Mouse (Mus musculus): ENCODE results near the gene H2al1d. TPM values are rescaled to one million over a fixed set of nuclear protein-coding genes. Genes with fewer than 3 reads are reported as not detected.

Gene H2al1d
- total RNA-seq, 4 experiments from 2014 or later, result not detected

Other genes starting within 250 kb of the H2al1d start
- not detected for gene H2al1a, start 9.6 kb upstream of the H2al1d start, total RNA-seq (2022)
- not detected for gene H2al1b, start 6.4 kb upstream of the H2al1d start, total RNA-seq (2022)
- not detected for gene H2al1c, start 3.2 kb upstream of the H2al1d start, total RNA-seq (2022)
- under 1 TPM in 1 of 4 experiments, not detected in 3; 0.78 TPM for gene H2al1e, start 3.1 kb downstream of the H2al1d start, total RNA-seq (2022)
- gene H2al1f, start 6.3 kb downstream of the H2al1d start, total RNA-seq (2022), result not detected
- gene H2al1g, start 9.4 kb downstream of the H2al1d start, total RNA-seq (2022), result not detected
- not detected for gene H2al1h, start 12.7 kb downstream of the H2al1d start, total RNA-seq (2022)
- gene H2al1i, start 15.8 kb downstream of the H2al1d start, total RNA-seq (2022), result not detected
- gene H2al1j, start 19.0 kb downstream of the H2al1d start, total RNA-seq (2022), result not detected